Mouse (Mus musculus) liver, adult 2 months (tissue): ENCODE data around the gene Tshz2.

Experiments
- CTCF ChIP-seq: fragments of 200-500 bp; IDR thresholded peaks from 2 replicates; pipeline ENCODE4 v1.5.1; 2011; ENCODE audit warnings: low read depth, low read length, control low read depth
- POLR2A ChIP-seq: fragments of 200-500 bp; IDR thresholded peaks from 2 replicates; pipeline ENCODE4 v1.6.1; 2011; ENCODE audit warnings: low read length, control low read depth; ENCODE audit not compliant: insufficient read depth; ENCODE audit errors: extremely low read depth

DNA sequence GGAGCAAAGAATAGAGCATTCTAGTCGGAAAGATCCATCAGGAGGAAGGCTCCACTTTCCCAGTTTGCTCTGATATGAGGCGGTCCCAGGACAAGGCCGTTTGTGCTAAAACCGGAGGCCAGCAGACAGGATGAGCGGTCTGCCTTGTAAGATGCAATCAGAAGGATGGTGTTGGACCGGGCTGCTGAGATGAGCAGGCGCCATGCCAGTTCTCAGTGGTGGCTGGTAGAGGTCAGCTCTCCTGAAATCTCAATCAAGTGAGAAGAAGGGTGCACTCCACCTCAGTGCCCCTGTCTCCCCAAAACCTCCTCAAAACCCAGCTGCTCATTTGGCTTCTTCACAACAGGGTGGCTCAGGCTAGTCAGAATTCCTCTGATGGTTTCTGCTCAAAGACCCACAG, 358.2 kb downstream of the Tshz2 start:
- TF ChIP-seq POLR2A, result no peak
- TF ChIP-seq CTCF, result no peak
